Mouse (Mus musculus): ENCODE results near the gene Wdtc1.

DNA sequence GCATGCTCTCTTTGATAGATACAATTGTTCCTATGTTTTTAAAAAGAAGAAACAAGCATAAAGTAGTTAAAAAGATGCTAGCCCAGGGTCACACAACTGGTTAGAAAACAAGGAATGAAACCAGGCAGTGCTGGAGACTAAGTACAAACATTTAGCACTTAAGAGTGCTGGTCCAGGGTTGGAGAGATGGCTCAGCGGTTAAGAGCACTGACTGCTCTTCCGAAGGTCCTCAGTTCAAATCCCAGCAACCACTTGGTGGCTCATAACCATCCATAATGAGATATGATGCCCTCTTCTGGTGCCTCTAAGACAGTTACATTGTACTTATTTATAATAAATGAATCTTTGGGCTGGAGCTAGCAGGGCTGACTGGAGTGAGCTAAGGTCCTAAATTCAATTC, 13.1 kb downstream of the Wdtc1 start:
- no peak for TF ChIP-seq CTCF (IDR thresholded peaks at IDR 0.05; ENCODE audit: borderline replicate concordance, insufficient read depth, low read length)
- TF ChIP-seq POLR2A (IDR thresholded peaks at IDR 0.05; ENCODE audit: low read depth, low read length) = no peak
